Mouse (Mus musculus) cerebellum, adult 2 months (tissue): Measurements from ENCODE around the gene Samt1. TPM values are rescaled to one million over a fixed set of nuclear protein-coding genes. Genes with fewer than 3 reads are reported as not detected.
"Not testable (repeated sequence)": the region's sequence is repeated elsewhere in the genome, so short reads cannot be mapped to it uniquely, and the experiment has no call there.

Experiments used
- DNase-seq, 2 experiments: peaks; one replicate each; pipeline ENCODE4 v3.0.0; 2021
- H3K27ac ChIP-seq: fragments of 200-500 bp; 2 replicates; pipeline ENCODE4 v1.5.1; 2012; ENCODE audit warnings: low read length, control low read depth, inconsistent platforms; ENCODE audit not compliant: insufficient read depth
- H3K27me3 ChIP-seq: fragments of 200-500 bp; 2 replicates; pipeline ENCODE4 v1.6.1; 2012; ENCODE audit warnings: inconsistent platforms, mild to moderate bottlenecking, low read length, moderate library complexity; ENCODE audit not compliant: control insufficient read depth, insufficient read depth
- H3K4me1 ChIP-seq: fragments of 200-500 bp; 2 replicates; pipeline ENCODE4 v1.6.1; 2011; ENCODE audit warnings: low read length; ENCODE audit not compliant: control insufficient read depth, insufficient read depth
- H3K4me3 ChIP-seq: fragments of 200-500 bp; replicated peaks from 2 replicates; pipeline ENCODE3; 2011; ENCODE audit warnings: mild to moderate bottlenecking, low read depth, low read length, control low read depth; ENCODE audit not compliant: insufficient read depth
- POLR2A ChIP-seq: fragments of 200-500 bp; IDR thresholded peaks from 2 replicates; pipeline ENCODE4 v1.6.1; 2011; ENCODE audit warnings: low read length, control low read depth, borderline replicate concordance; ENCODE audit not compliant: insufficient read depth
- WGBS: fragments of 180-500 bp; shearing (Covaris S2); methylation state at CpG from one replicate; pipeline ENCODE4 v1.1.7; 2018; 5-methylcytosine and 5-hydroxymethylcytosine counted together
- polyA plus RNA-seq: library from polyadenylated mRNA; depleted of rRNA; stranded (reverse); fragments of >200 nt; gene quantifications from 2 replicates; pipeline ENCODE4 v1.2.3, GENCODE M21; 2012; rRNA removed

The Samt1 gene
- not detected in 2 replicates for polyA plus RNA-seq

DNA sequence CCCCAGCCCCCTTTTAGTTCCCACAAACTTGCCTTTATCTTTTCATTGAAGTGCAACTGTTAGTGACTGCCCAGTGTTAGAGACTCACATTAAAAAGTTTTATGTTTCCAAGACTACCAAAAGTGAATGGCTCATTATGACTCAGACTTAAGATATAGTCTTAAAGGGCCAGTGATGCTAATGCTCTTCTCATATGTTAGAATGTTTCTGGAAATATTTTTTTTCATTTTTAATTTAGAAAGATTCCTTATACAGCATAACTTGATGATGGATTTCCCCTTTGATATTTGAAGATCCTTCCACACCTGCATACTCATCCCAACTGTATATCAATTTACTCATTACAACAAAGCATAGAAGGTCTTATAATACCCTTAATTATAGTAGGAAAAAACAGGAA lies at the start of gene Samt1:
Samt1 (minus strand) TSS at position 101 of the 400 bp plus-strand sequence.
- not testable (repeated sequence) for DNase-seq, H3K4me1 ChIP-seq

DNA sequence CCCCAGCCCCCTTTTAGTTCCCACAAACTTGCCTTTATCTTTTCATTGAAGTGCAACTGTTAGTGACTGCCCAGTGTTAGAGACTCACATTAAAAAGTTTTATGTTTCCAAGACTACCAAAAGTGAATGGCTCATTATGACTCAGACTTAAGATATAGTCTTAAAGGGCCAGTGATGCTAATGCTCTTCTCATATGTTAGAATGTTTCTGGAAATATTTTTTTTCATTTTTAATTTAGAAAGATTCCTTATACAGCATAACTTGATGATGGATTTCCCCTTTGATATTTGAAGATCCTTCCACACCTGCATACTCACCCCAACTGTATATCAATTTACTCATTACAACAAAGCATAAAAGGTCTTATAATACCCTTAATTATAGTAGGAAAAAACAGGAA lies 42.5 kb upstream of the Samt1 start, which contains the start of gene Gm10057:
Gm10057 (minus strand) TSS at position 101 of the 400 bp plus-strand sequence.
- DNase-seq, H3K27ac ChIP-seq: not testable (repeated sequence)

More for the DNA sequence above, at the start of gene Samt1:
- H3K27me3 ChIP-seq, H3K4me3 ChIP-seq, H3K27ac ChIP-seq: not testable (repeated sequence)

DNA sequence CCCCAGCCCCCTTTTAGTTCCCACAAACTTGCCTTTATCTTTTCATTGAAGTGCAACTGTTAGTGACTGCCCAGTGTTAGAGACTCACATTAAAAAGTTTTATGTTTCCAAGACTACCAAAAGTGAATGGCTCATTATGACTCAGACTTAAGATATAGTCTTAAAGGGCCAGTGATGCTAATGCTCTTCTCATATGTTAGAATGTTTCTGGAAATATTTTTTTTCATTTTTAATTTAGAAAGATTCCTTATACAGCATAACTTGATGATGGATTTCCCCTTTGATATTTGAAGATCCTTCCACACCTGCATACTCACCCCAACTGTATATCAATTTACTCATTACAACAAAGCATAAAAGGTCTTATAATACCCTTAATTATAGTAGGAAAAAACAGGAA lies 21.3 kb upstream of the Samt1 start, which contains the start of gene 4921511M17Rik:
4921511M17Rik (minus strand) TSS at position 101 of the 400 bp plus-strand sequence.
- not testable (repeated sequence) for H3K4me1 ChIP-seq, H3K27ac ChIP-seq, H3K4me3 ChIP-seq, DNase-seq, H3K27me3 ChIP-seq

More for the DNA sequence above, 42.5 kb upstream of the Samt1 start, which contains the start of gene Gm10057:
- not testable (repeated sequence) for H3K27me3 ChIP-seq, H3K4me3 ChIP-seq, H3K4me1 ChIP-seq

DNA sequence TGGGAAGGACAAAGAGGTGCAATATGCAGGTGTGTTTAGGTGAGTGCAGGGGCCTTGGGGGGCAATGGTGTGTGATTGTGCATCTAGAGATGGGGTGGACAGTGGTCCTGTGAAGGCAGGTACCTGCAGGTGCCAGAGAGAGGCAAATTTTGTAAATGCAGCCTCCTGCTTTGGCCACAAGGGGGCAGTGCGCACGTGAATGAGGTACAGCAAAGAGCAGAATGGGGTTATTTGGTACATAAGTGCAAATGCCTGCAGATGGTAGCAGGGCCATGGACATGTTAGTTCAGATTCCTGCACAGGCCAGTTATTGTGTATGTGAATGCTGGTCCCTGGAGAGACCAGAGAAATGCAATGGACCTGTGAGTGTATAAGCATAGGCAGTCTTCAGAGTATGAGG lies 35.5 kb downstream of the Samt1 start:
- not testable (repeated sequence) for H3K4me3 ChIP-seq, H3K4me1 ChIP-seq, H3K27ac ChIP-seq, DNase-seq, H3K27me3 ChIP-seq
- WGBS, result no CpG with 5 or more reads among the region's 2 CpGs

DNA sequence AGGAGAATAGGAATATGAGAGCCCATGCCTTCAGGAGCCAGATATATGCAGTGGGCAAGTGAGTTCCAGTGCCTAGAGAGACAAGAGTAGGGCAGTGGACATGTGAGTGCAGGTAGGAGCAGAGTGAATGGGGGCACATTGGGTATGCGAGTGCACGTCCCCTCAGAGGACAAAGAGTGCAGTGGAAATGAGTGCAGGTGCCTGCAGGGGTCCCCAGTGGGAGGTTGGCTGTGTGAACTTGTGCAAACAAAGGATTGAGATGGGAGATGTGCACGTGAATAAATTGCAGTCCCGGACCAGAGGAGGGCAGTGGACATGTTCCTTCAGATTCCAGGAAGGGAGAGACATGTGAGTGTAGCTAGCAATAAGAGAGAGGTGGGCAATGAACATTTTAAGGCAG lies 36.0 kb downstream of the Samt1 start:
- H3K4me3 ChIP-seq, H3K4me1 ChIP-seq, H3K27me3 ChIP-seq, DNase-seq, H3K27ac ChIP-seq: not testable (repeated sequence)
- 3% methylated on average over 4 of the region's 4 CpGs for WGBS

DNA sequence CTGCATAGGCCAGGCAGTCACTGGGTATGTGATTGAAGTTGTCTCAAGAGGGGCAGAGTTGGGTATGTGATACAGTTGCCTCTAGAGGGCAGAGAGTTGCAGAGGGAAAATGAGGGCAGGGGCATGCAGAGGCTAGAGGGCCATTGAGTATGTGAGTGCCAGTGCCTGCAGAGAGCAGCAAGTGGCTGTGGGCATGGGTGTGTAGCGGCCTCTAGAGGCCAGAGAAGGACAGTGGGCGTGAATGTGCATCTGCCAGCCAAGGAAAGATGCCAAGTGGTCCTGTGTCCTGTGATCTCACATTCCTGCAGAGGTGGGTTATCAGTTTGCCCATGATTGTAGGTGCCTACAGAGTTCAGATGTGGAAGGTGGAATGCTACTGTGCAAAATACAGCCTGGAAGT lies 38.0 kb downstream of the Samt1 start:
- Histone ChIP-seq H3K27ac (no peak overlapping the region), H3K4me3 (no peak overlapping the region), H3K27me3 (no peaks in the 10 kb centered on the region), H3K4me1 (no peaks in the 10 kb centered on the region)
- WGBS, result 4% methylated on average over 2 of the region's 2 CpGs
- no peak for TF ChIP-seq POLR2A
- DNase-seq, result no peak

DNA sequence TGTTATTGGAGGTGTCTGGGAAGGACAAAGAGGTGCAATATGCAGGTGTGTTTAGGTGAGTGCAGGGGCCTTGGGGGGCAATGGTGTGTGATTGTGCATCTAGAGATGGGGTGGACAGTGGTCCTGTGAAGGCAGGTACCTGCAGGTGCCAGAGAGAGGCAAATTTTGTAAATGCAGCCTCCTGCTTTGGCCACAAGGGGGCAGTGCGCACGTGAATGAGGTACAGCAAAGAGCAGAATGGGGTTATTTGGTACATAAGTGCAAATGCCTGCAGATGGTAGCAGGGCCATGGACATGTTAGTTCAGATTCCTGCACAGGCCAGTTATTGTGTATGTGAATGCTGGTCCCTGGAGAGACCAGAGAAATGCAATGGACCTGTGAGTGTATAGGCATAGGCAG lies 59.6 kb downstream of the Samt1 start:
- DNase-seq, H3K27ac ChIP-seq, H3K4me3 ChIP-seq, H3K4me1 ChIP-seq, H3K27me3 ChIP-seq: not testable (repeated sequence)
- no CpG with 5 or more reads among the region's 2 CpGs for WGBS

Other genes starting within 250 kb of the Samt1 start
- gene Spin2c, start 180.4 kb downstream of the Samt1 start, polyA plus RNA-seq, result 7.3 and 7.8 TPM in 2 replicates
- gene 4921511M17Rik, start 21.2 kb upstream of the Samt1 start, polyA plus RNA-seq, result not detected in 2 replicates
- not detected in 2 replicates for gene Gm10057, start 42.4 kb upstream of the Samt1 start, polyA plus RNA-seq
- gene Gm15140, start 108.0 kb upstream of the Samt1 start, polyA plus RNA-seq, result not detected in 2 replicates